Mouse (Mus musculus): ENCODE data around the gene Ube2b. TPM values are rescaled to one million over a fixed set of nuclear protein-coding genes. Genes with fewer than 3 reads are reported as not detected.

Gene Ube2b
- polyA plus RNA-seq, 1 experiment from 2014 or later: 212 TPM

- no peak for ATAC-seq
- no peaks in the 10 kb centered on the region for H3K4me1 ChIP-seq (replicated peaks; ENCODE audit: control insufficient read depth, insufficient read depth, low read length)
- TF ChIP-seq CTCF (IDR thresholded peaks at IDR 0.05; ENCODE audit: low read depth): no peak
- no peak overlapping the region for H3K4me3 ChIP-seq (ENCODE audit: low read depth, low read length)
- H3K27ac ChIP-seq (ENCODE audit: low read depth, low read length): no peak overlapping the region
- H3K9me3 ChIP-seq (ENCODE audit: control insufficient read depth): no peaks in the 10 kb centered on the region
- no peak overlapping the region for H3K4me2 ChIP-seq (replicated peaks; ENCODE audit: low read depth)
- no peak overlapping the region for H3K9ac ChIP-seq (ENCODE audit: low read depth, low read length)
- no peaks in the 10 kb centered on the region for H3K27me3 ChIP-seq (replicated peaks; ENCODE audit: control insufficient read depth, insufficient read depth, low read length)
- WGBS: 92% methylated on average over 8 of the region's 8 CpGs
- no peaks in the 10 kb centered on the region for H3K36me3 ChIP-seq (ENCODE audit: control insufficient read depth, insufficient read depth)
Measured at GRCm38 (mm10) chr11:51961761-51962160, 38.8 kb downstream of the Ube2b start.

- Histone ChIP-seq H3K4me2 (replicated peaks; ENCODE audit: low read depth) (no peak overlapping the region), H3K9ac (ENCODE audit: low read depth, low read length) (no peak overlapping the region), H3K4me1 (replicated peaks; ENCODE audit: control insufficient read depth, insufficient read depth, low read length) (no peaks in the 10 kb centered on the region), H3K9me3 (ENCODE audit: control insufficient read depth) (no peaks in the 10 kb centered on the region), H3K27me3 (replicated peaks; ENCODE audit: control insufficient read depth, insufficient read depth, low read length) (no peaks in the 10 kb centered on the region), H3K36me3 (ENCODE audit: control insufficient read depth, insufficient read depth) (no peaks in the 10 kb centered on the region), H3K27ac (ENCODE audit: low read depth, low read length) (no peak overlapping the region), H3K4me3 (ENCODE audit: low read depth, low read length) (no peak overlapping the region)
- 58% methylated on average over 11 of the region's 11 CpGs for WGBS
- TF ChIP-seq CTCF (IDR thresholded peaks at IDR 0.05; ENCODE audit: low read depth): peak; percentile 47
- ATAC-seq: no peak
Measured at GRCm38 (mm10) chr11:51960967-51961471, 39.5 kb downstream of the Ube2b start.

- Histone ChIP-seq H3K4me1 (replicated peaks; ENCODE audit: control insufficient read depth, insufficient read depth, low read length) (no peaks in the 10 kb centered on the region), H3K36me3 (ENCODE audit: control insufficient read depth, insufficient read depth) (no peaks in the 10 kb centered on the region), H3K4me3 (ENCODE audit: low read depth, low read length) (no peak overlapping the region), H3K4me2 (replicated peaks; ENCODE audit: low read depth) (no peak overlapping the region), H3K9ac (ENCODE audit: low read depth, low read length) (no peak overlapping the region), H3K9me3 (ENCODE audit: control insufficient read depth) (no peaks in the 10 kb centered on the region), H3K27me3 (replicated peaks; ENCODE audit: control insufficient read depth, insufficient read depth, low read length) (no peaks in the 10 kb centered on the region), H3K27ac (ENCODE audit: low read depth, low read length) (no peak overlapping the region)
- WGBS: 92% methylated on average over 4 of the region's 4 CpGs
- no peak for ATAC-seq
- TF ChIP-seq CTCF (IDR thresholded peaks at IDR 0.05; ENCODE audit: low read depth): no peak
Measured at GRCm38 (mm10) chr11:51960061-51960460, 40.5 kb downstream of the Ube2b start.

GRCm38 (mm10) chr11:51959511-51959910 is 41.1 kb downstream of the Ube2b start:
- no peaks in the 10 kb centered on the region for H3K27me3 ChIP-seq (replicated peaks; ENCODE audit: control insufficient read depth, insufficient read depth, low read length)
- H3K36me3 ChIP-seq (ENCODE audit: control insufficient read depth, insufficient read depth): no peaks in the 10 kb centered on the region
- H3K9ac ChIP-seq (ENCODE audit: low read depth, low read length): no peak overlapping the region
- no peaks in the 10 kb centered on the region for H3K4me1 ChIP-seq (replicated peaks; ENCODE audit: control insufficient read depth, insufficient read depth, low read length)
- no peaks in the 10 kb centered on the region for H3K9me3 ChIP-seq (ENCODE audit: control insufficient read depth)
- no peak for ATAC-seq
- no peak overlapping the region for H3K4me2 ChIP-seq (replicated peaks; ENCODE audit: low read depth)
- no peak overlapping the region for H3K27ac ChIP-seq (ENCODE audit: low read depth, low read length)
- 90% methylated on average over 5 of the region's 5 CpGs for WGBS
- TF ChIP-seq CTCF (IDR thresholded peaks at IDR 0.05; ENCODE audit: low read depth): no peak
- H3K4me3 ChIP-seq (ENCODE audit: low read depth, low read length): no peak overlapping the region

GRCm38 (mm10) chr11:51957760-51958159 is 42.8 kb downstream of the Ube2b start:
- Histone ChIP-seq H3K27ac (ENCODE audit: low read depth, low read length) (no peak overlapping the region), H3K36me3 (ENCODE audit: control insufficient read depth, insufficient read depth) (no peaks in the 10 kb centered on the region), H3K4me2 (replicated peaks; ENCODE audit: low read depth) (no peak overlapping the region), H3K27me3 (replicated peaks; ENCODE audit: control insufficient read depth, insufficient read depth, low read length) (no peaks in the 10 kb centered on the region), H3K4me1 (replicated peaks; ENCODE audit: control insufficient read depth, insufficient read depth, low read length) (no peaks in the 10 kb centered on the region), H3K9ac (ENCODE audit: low read depth, low read length) (no peak overlapping the region), H3K9me3 (ENCODE audit: control insufficient read depth) (no peaks in the 10 kb centered on the region), H3K4me3 (ENCODE audit: low read depth, low read length) (no peak overlapping the region)
- 83% methylated on average over 4 of the region's 4 CpGs for WGBS
- no peak for TF ChIP-seq CTCF (IDR thresholded peaks at IDR 0.05; ENCODE audit: low read depth)
- ATAC-seq: no peak

- ATAC-seq: no peak
- H3K4me3 ChIP-seq (ENCODE audit: low read depth, low read length): no peak overlapping the region
- H3K4me1 ChIP-seq (replicated peaks; ENCODE audit: control insufficient read depth, insufficient read depth, low read length): no peaks in the 10 kb centered on the region
- no peaks in the 10 kb centered on the region for H3K27me3 ChIP-seq (replicated peaks; ENCODE audit: control insufficient read depth, insufficient read depth, low read length)
- H3K4me2 ChIP-seq (replicated peaks; ENCODE audit: low read depth): no peak overlapping the region
- H3K36me3 ChIP-seq (ENCODE audit: control insufficient read depth, insufficient read depth): no peaks in the 10 kb centered on the region
- TF ChIP-seq CTCF (IDR thresholded peaks at IDR 0.05; ENCODE audit: low read depth): no peak
- H3K9ac ChIP-seq (ENCODE audit: low read depth, low read length): no peak overlapping the region
- no peaks in the 10 kb centered on the region for H3K9me3 ChIP-seq (ENCODE audit: control insufficient read depth)
- 64% methylated on average over 9 of the region's 9 CpGs for WGBS
- no peak overlapping the region for H3K27ac ChIP-seq (ENCODE audit: low read depth, low read length)
Measured at GRCm38 (mm10) chr11:51956112-51956511, 44.5 kb downstream of the Ube2b start.

Measured in intestine, postnatal 0 days (tissue).